Mouse (Mus musculus) stomach, embryonic 14.5 days (tissue): Measurements from ENCODE around the gene Ifitm6. TPM values are rescaled to one million over a fixed set of nuclear protein-coding genes. Genes with fewer than 3 reads are reported as not detected.

Source experiments
- ATAC-seq: fragments of 200-750 bp; cut with Nextera tagmentation; 2 replicates; pipeline ENCODE4 v1.8.0; 2017; ENCODE audit warnings: low read depth, moderate TSS enrichment; ENCODE audit not compliant: insufficient number of reproducible peaks, insufficient read depth, low FRiP score
- H3K27ac ChIP-seq: fragments of 300-500 bp; sonication (generic); 2 replicates; pipeline ENCODE4 v1.5.1; 2014; ENCODE audit warnings: mild to moderate bottlenecking, low read length, moderate library complexity, mixed read lengths
- H3K27me3 ChIP-seq: fragments of 300-500 bp; sonication (generic); 2 replicates; pipeline ENCODE4 v1.6.1; 2014; ENCODE audit warnings: low read length, control low read depth, mixed read lengths; ENCODE audit not compliant: control insufficient read depth, insufficient read depth
- H3K36me3 ChIP-seq: fragments of 300-500 bp; sonication (generic); 2 replicates; pipeline ENCODE4 v1.6.1; 2014; ENCODE audit warnings: mild to moderate bottlenecking, control low read depth, low read length, moderate library complexity, mixed read lengths; ENCODE audit not compliant: control insufficient read depth, insufficient read depth
- H3K4me1 ChIP-seq: fragments of 300-500 bp; sonication (generic); 2 replicates; pipeline ENCODE4 v1.6.1; 2014; ENCODE audit warnings: low read length, control low read depth, mixed read lengths; ENCODE audit not compliant: control insufficient read depth, insufficient read depth
- H3K4me2 ChIP-seq: fragments of 300-500 bp; sonication (generic); replicated peaks from 2 replicates; pipeline ENCODE4 v1.6.1; 2014; ENCODE audit warnings: low read depth, low read length, control low read depth
- H3K4me3 ChIP-seq: fragments of 300-500 bp; sonication (generic); 2 replicates; pipeline ENCODE4 v1.5.1; 2014; ENCODE audit warnings: low read depth, low read length, control low read depth
- H3K9ac ChIP-seq: fragments of 300-500 bp; sonication (generic); replicated peaks from 2 replicates; pipeline ENCODE4 v1.6.1; 2014; ENCODE audit warnings: low read depth, mild to moderate bottlenecking, control low read depth, low read length, moderate library complexity, mixed read lengths
- H3K9me3 ChIP-seq: fragments of 300-500 bp; sonication (generic); 2 replicates; pipeline ENCODE4 v1.6.1; 2016; ENCODE audit warnings: low read depth, low read length, control low read depth; ENCODE audit not compliant: control insufficient read depth
- WGBS: fragments of 180-500 bp; shearing (Covaris S2); extraction: QIAGEN DNeasy Blood & Tissue Kit; methylation state at CpG from one replicate; pipeline ENCODE4 v1.1.7; 2014; 5-methylcytosine and 5-hydroxymethylcytosine counted together
- polyA plus RNA-seq: library from polyadenylated mRNA; unstranded; fragments of >200 nt; fragmentation: Nextera tagmentation; extraction: Ambion mirVana; gene quantifications from 2 replicates; pipeline ENCODE4 v1.2.1, GENCODE M21; 2014

Gene Ifitm6
- polyA plus RNA-seq, 1 experiment from 2014 or later, result not detected

GRCm38 (mm10) chr7:141008938-141009660 lies 8.6 kb downstream of the Ifitm6 start:
- H3K27ac ChIP-seq, result peak overlapping the region; percentile 39; the same call in 1 of the 2 replicates
- H3K4me3 ChIP-seq, result peak overlapping the region; percentile 41; the same call in 1 of the 2 replicates
- H3K9me3 ChIP-seq, result no peaks in the 10 kb centered on the region
- 0 out of 2 replicates have a peak overlapping the region, but pooled peaks have one; percentile 7 for H3K9ac ChIP-seq
- 8% methylated on average over 20 of the region's 20 CpGs for WGBS
- H3K4me2 ChIP-seq, result peak overlapping the region; percentile 57
- no peaks in the 10 kb centered on the region for H3K27me3 ChIP-seq
- no peaks in the 10 kb centered on the region for H3K36me3 ChIP-seq
- H3K4me1 ChIP-seq, result peaks cover 18% of the 10 kb centered on the region; the same call in 1 of the 2 replicates
- peak; percentile 84 for ATAC-seq

- Histone ChIP-seq H3K27me3 (no peaks in the 10 kb centered on the region), H3K4me1 (peaks cover 18% of the 10 kb centered on the region; the same call in 1 of the 2 replicates), H3K4me2 (peak overlapping the region; percentile 57), H3K9ac (no peak overlapping the region), H3K9me3 (no peaks in the 10 kb centered on the region), H3K36me3 (no peaks in the 10 kb centered on the region), H3K4me3 (no peak overlapping the region), H3K27ac (peak overlapping the region; percentile 39; the same call in 1 of the 2 replicates)
- 15% methylated on average over 7 of the region's 7 CpGs for WGBS
- ATAC-seq, result no peak
Measured at GRCm38 (mm10) chr7:141008312-141008761, 9.4 kb downstream of the Ifitm6 start.

- Histone ChIP-seq H3K4me3 (no peak overlapping the region), H3K4me2 (no peak overlapping the region), H3K27me3 (no peaks in the 10 kb centered on the region), H3K4me1 (peaks cover 18% of the 10 kb centered on the region; the same call in 1 of the 2 replicates), H3K27ac (no peak overlapping the region), H3K9ac (no peak overlapping the region), H3K36me3 (no peaks in the 10 kb centered on the region), H3K9me3 (no peaks in the 10 kb centered on the region)
- no peak for ATAC-seq
- WGBS, result 86% methylated on average over 5 of the region's 5 CpGs
Measured at GRCm38 (mm10) chr7:141006914-141007313, 10.8 kb downstream of the Ifitm6 start.

GRCm38 (mm10) chr7:141006446-141006845 lies 11.3 kb downstream of the Ifitm6 start:
- no peak overlapping the region for H3K4me2 ChIP-seq
- no peaks in the 10 kb centered on the region for H3K27me3 ChIP-seq
- H3K27ac ChIP-seq, result no peak overlapping the region
- H3K36me3 ChIP-seq, result no peaks in the 10 kb centered on the region
- H3K4me3 ChIP-seq, result no peak overlapping the region
- ATAC-seq, result no peak
- H3K4me1 ChIP-seq, result peaks cover 18% of the 10 kb centered on the region; the same call in 1 of the 2 replicates
- no peak overlapping the region for H3K9ac ChIP-seq
- no peaks in the 10 kb centered on the region for H3K9me3 ChIP-seq
- 84% methylated on average over 6 of the region's 6 CpGs for WGBS

GRCm38 (mm10) chr7:141003248-141004010 lies 14.3 kb downstream of the Ifitm6 start:
- WGBS, result 67% methylated on average over 5 of the region's 5 CpGs
- H3K27me3 ChIP-seq, result no peaks in the 10 kb centered on the region
- no peak for ATAC-seq
- H3K9ac ChIP-seq, result no peak overlapping the region
- H3K4me3 ChIP-seq, result no peak overlapping the region
- H3K4me2 ChIP-seq, result no peak overlapping the region
- peaks cover under 1% of the 10 kb centered on the region; the same call in 1 of the 2 replicates for H3K4me1 ChIP-seq
- no peaks in the 10 kb centered on the region for H3K36me3 ChIP-seq
- H3K27ac ChIP-seq, result no peak overlapping the region
- no peaks in the 10 kb centered on the region for H3K9me3 ChIP-seq

- Histone ChIP-seq H3K9ac (no peak overlapping the region), H3K4me2 (no peak overlapping the region), H3K36me3 (no peaks in the 10 kb centered on the region), H3K27ac (no peak overlapping the region), H3K9me3 (no peaks in the 10 kb centered on the region), H3K27me3 (no peaks in the 10 kb centered on the region), H3K4me3 (no peak overlapping the region), H3K4me1 (no peaks in the 10 kb centered on the region)
- ATAC-seq, result no peak
- WGBS, result 79% methylated on average over 15 of the region's 15 CpGs
Measured at GRCm38 (mm10) chr7:141000881-141001708, 16.6 kb downstream of the Ifitm6 start.

- Histone ChIP-seq H3K4me1 (no peaks in the 10 kb centered on the region), H3K36me3 (no peaks in the 10 kb centered on the region), H3K9me3 (no peaks in the 10 kb centered on the region), H3K9ac (no peak overlapping the region), H3K4me2 (no peak overlapping the region), H3K27ac (no peak overlapping the region), H3K27me3 (no peaks in the 10 kb centered on the region), H3K4me3 (no peak overlapping the region)
- ATAC-seq, result no peak
- 86% methylated on average over 11 of the region's 11 CpGs for WGBS
Measured at GRCm38 (mm10) chr7:140998853-140999700, 18.6 kb downstream of the Ifitm6 start.
